Mouse (Mus musculus): ENCODE results near the gene Olfr996. TPM values are rescaled to one million over a fixed set of nuclear protein-coding genes. Genes with fewer than 3 reads are reported as not detected.

The Olfr996 gene
- total and polyA plus RNA-seq, 2 experiments = not detected

GRCm38 (mm10) chr2:85611803-85612202 is 32.8 kb downstream of the Olfr996 start, which contains the start of gene Olfr1000:
TSS of gene Olfr1000 (minus strand) at chr2:85611903.
- no peaks in the 10 kb centered on the region for H3K4me1 ChIP-seq (ENCODE audit: control insufficient read depth, insufficient read depth, low read length)
- no peaks in the 10 kb centered on the region for H3K79me2 ChIP-seq (ENCODE audit: control insufficient read depth, insufficient read depth, low read length)
- 30% methylated on average over 1 of the region's 1 CpGs for WGBS
- H3K9ac ChIP-seq (ENCODE audit: low read depth, low read length) = no peak within 1 kb of the TSS
- no peaks in the 10 kb centered on the region for H3K27me3 ChIP-seq (ENCODE audit: control insufficient read depth, insufficient read depth, low read length)
- no peak for DNase-seq (ENCODE audit: extremely low read depth, low read depth, low spot score)
- TF ChIP-seq CTCF (IDR thresholded peaks at IDR 0.05; ENCODE audit: low read depth, low read length) (no peak), POLR2A (IDR thresholded peaks at IDR 0.05; ENCODE audit: extremely low read depth, insufficient read depth, low read length) (no peak)
- H3K36me3 ChIP-seq (ENCODE audit: control insufficient read depth, insufficient read depth, low read length) = no peaks in the 10 kb centered on the region
- no peak within 1 kb of the TSS for H3K27ac ChIP-seq (replicated peaks; ENCODE audit: insufficient read depth, low read depth, low read length)
- H3K4me3 ChIP-seq (ENCODE audit: insufficient read depth, low read depth, low read length) = no peak within 1 kb of the TSS

Other genes starting within 250 kb of the Olfr996 start
- not detected in 2 replicates for gene Olfr987, start 239.9 kb upstream of the Olfr996 start, total RNA-seq (2014; rRNA removed)
- not detected in 2 replicates for gene Olfr987, start 239.9 kb upstream of the Olfr996 start, polyA plus RNA-seq (2012; rRNA removed)
- gene Olfr988, start 216.0 kb upstream of the Olfr996 start, total RNA-seq (2014; rRNA removed) = not detected in 2 replicates
- gene Olfr988, start 216.0 kb upstream of the Olfr996 start, polyA plus RNA-seq (2012; rRNA removed) = not detected in 2 replicates
- not detected in 2 replicates for gene Olfr992, start 169.7 kb upstream of the Olfr996 start, total RNA-seq (2014; rRNA removed)
- not detected in 2 replicates for gene Olfr992, start 169.7 kb upstream of the Olfr996 start, polyA plus RNA-seq (2012; rRNA removed)
- not detected in 2 replicates for gene Olfr993, start 164.3 kb upstream of the Olfr996 start, total RNA-seq (2014; rRNA removed)
- gene Olfr993, start 164.3 kb upstream of the Olfr996 start, polyA plus RNA-seq (2012; rRNA removed) = not detected in 2 replicates
- gene Olfr994, start 142.8 kb upstream of the Olfr996 start, total RNA-seq (2014; rRNA removed) = not detected in 2 replicates
- gene Olfr994, start 142.8 kb upstream of the Olfr996 start, polyA plus RNA-seq (2012; rRNA removed) = not detected in 2 replicates
- gene Olfr995, start 135.6 kb upstream of the Olfr996 start, total RNA-seq (2014; rRNA removed) = not detected in 2 replicates
- not detected in 2 replicates for gene Olfr995, start 135.6 kb upstream of the Olfr996 start, polyA plus RNA-seq (2012; rRNA removed)
- not detected in 2 replicates for gene 4833423E24Rik, start 60.2 kb upstream of the Olfr996 start, total RNA-seq (2014; rRNA removed)
- gene 4833423E24Rik, start 60.2 kb upstream of the Olfr996 start, polyA plus RNA-seq (2012; rRNA removed) = not detected in 2 replicates
- not detected in 2 replicates for gene Olfr998, start 9.7 kb downstream of the Olfr996 start, total RNA-seq (2014; rRNA removed)
- gene Olfr998, start 9.7 kb downstream of the Olfr996 start, polyA plus RNA-seq (2012; rRNA removed) = not detected in 2 replicates
- not detected in 2 replicates for gene Olfr1000, start 32.7 kb downstream of the Olfr996 start, total RNA-seq (2014; rRNA removed)
- not detected in 2 replicates for gene Olfr1000, start 32.7 kb downstream of the Olfr996 start, polyA plus RNA-seq (2012; rRNA removed)
- not detected in 2 replicates for gene Olfr1002, start 71.5 kb downstream of the Olfr996 start, total RNA-seq (2014; rRNA removed)
- not detected in 2 replicates for gene Olfr1002, start 71.5 kb downstream of the Olfr996 start, polyA plus RNA-seq (2012; rRNA removed)
- gene Olfr154, start 85.2 kb downstream of the Olfr996 start, total RNA-seq (2014; rRNA removed) = not detected in 2 replicates
- gene Olfr154, start 85.2 kb downstream of the Olfr996 start, polyA plus RNA-seq (2012; rRNA removed) = not detected in 2 replicates
- not detected in 2 replicates for gene Olfr1006, start 99.6 kb downstream of the Olfr996 start, total RNA-seq (2014; rRNA removed)
- not detected in 2 replicates for gene Olfr1006, start 99.6 kb downstream of the Olfr996 start, polyA plus RNA-seq (2012; rRNA removed)
- not detected in 2 replicates for gene Olfr1008, start 110.2 kb downstream of the Olfr996 start, total RNA-seq (2014; rRNA removed)
- gene Olfr1008, start 110.2 kb downstream of the Olfr996 start, polyA plus RNA-seq (2012; rRNA removed) = not detected in 2 replicates
- not detected in 2 replicates for gene Olfr1009, start 136.2 kb downstream of the Olfr996 start, total RNA-seq (2014; rRNA removed)
- not detected in 2 replicates for gene Olfr1009, start 136.2 kb downstream of the Olfr996 start, polyA plus RNA-seq (2012; rRNA removed)
- gene Olfr1012, start 183.6 kb downstream of the Olfr996 start, total RNA-seq (2014; rRNA removed) = not detected in 2 replicates
- not detected in 2 replicates for gene Olfr1012, start 183.6 kb downstream of the Olfr996 start, polyA plus RNA-seq (2012; rRNA removed)
- not detected in 2 replicates for gene Olfr1013, start 187.9 kb downstream of the Olfr996 start, total RNA-seq (2014; rRNA removed)
- not detected in 2 replicates for gene Olfr1013, start 187.9 kb downstream of the Olfr996 start, polyA plus RNA-seq (2012; rRNA removed)
- gene Olfr1014, start 193.5 kb downstream of the Olfr996 start, total RNA-seq (2014; rRNA removed) = not detected in 2 replicates
- gene Olfr1014, start 193.5 kb downstream of the Olfr996 start, polyA plus RNA-seq (2012; rRNA removed) = not detected in 2 replicates
- gene Olfr1015, start 202.8 kb downstream of the Olfr996 start, total RNA-seq (2014; rRNA removed) = not detected in 2 replicates
- not detected in 2 replicates for gene Olfr1015, start 202.8 kb downstream of the Olfr996 start, polyA plus RNA-seq (2012; rRNA removed)
- not detected in 2 replicates for gene Olfr1016, start 223.3 kb downstream of the Olfr996 start, total RNA-seq (2014; rRNA removed)
- not detected in 2 replicates for gene Olfr1016, start 223.3 kb downstream of the Olfr996 start, polyA plus RNA-seq (2012; rRNA removed)
- not detected in 2 replicates for gene Olfr1018, start 239.3 kb downstream of the Olfr996 start, total RNA-seq (2014; rRNA removed)
- not detected in 2 replicates for gene Olfr1018, start 239.3 kb downstream of the Olfr996 start, polyA plus RNA-seq (2012; rRNA removed)

Measured in liver, adult 2 months (tissue).